Mouse (Mus musculus): ENCODE measurements around the gene Rad51b. TPM values are rescaled to one million over a fixed set of nuclear protein-coding genes. Genes with fewer than 3 reads are reported as not detected.

Gene Rad51b
- polyA plus RNA-seq, 1 experiment from 2014 or later, result 9.0 TPM

DNA sequence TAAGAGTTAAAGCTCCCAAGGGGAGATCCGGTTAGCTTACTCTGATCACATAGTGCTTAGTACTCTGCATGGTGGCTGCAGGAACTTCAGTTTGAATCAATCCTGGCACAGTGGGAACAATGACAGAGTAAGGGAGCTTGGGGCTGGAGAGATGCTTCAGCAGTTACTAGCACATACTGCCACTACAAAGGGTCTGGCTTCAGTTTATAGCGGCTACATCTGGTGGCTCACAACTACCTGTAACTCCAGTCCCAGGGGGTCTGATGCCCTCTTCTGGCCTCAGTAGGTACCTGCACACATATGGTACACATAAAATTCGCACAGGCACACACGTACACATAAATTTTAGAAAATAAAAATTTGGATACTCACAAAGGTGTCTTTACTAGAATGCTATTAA lies 555.5 kb downstream of the Rad51b start:
- Histone ChIP-seq H3K4me1 (peaks cover 72% of the 10 kb centered on the region), H3K9ac (no peak overlapping the region), H3K36me3 (no peaks in the 10 kb centered on the region), H3K4me2 (no peak overlapping the region), H3K27ac (no peak overlapping the region), H3K4me3 (no peak overlapping the region), H3K27me3 (no peaks in the 10 kb centered on the region), H3K9me3 (no peaks in the 10 kb centered on the region)
- no peak for ATAC-seq (ENCODE audit: borderline replicate concordance, extremely low read depth, low FRiP score, low TSS enrichment)
- WGBS, result 95% methylated on average over 4 of the region's 4 CpGs

- WGBS, result 44% methylated on average over 5 of the region's 5 CpGs
- Histone ChIP-seq H3K27ac (peak overlapping the region; percentile 80), H3K9ac (no peak overlapping the region), H3K4me3 (no peak overlapping the region), H3K27me3 (no peaks in the 10 kb centered on the region), H3K4me1 (peaks cover 76% of the 10 kb centered on the region), H3K9me3 (no peaks in the 10 kb centered on the region), H3K36me3 (no peaks in the 10 kb centered on the region), H3K4me2 (no peak overlapping the region)
- ATAC-seq (ENCODE audit: borderline replicate concordance, extremely low read depth, low FRiP score, low TSS enrichment), result peak; percentile 50; the same call in 1 of the 2 replicates
Measured at GRCm38 (mm10) chr12:79853901-79854490, 556.9 kb downstream of the Rad51b start.

DNA sequence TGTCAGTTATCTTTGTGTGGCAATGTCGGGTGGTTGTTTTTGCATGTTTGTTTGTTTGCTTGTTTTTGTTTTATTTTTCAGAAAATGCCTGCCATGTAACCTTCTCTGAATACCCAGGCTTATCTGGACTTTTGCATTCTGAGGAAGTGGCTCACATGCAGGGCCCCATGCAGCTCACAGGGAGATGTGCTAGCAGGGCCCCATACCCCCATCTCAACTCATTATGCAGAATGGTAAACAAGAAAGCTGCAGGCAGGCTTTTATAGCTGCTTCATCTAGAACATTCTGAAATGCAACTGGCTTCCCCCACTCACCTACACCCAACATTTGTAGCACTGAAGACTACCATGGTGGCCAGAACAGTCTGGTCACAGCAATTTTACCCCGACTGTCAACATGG lies 557.4 kb downstream of the Rad51b start:
- Histone ChIP-seq H3K27me3 (no peaks in the 10 kb centered on the region), H3K9me3 (no peaks in the 10 kb centered on the region), H3K36me3 (no peaks in the 10 kb centered on the region), H3K4me1 (peaks cover 75% of the 10 kb centered on the region), H3K4me3 (no peak overlapping the region), H3K9ac (no peak overlapping the region), H3K27ac (peak overlapping the region; percentile 80), H3K4me2 (no peak overlapping the region)
- WGBS, result 71% methylated on average over 2 of the region's 2 CpGs
- no peak for ATAC-seq (ENCODE audit: borderline replicate concordance, extremely low read depth, low FRiP score, low TSS enrichment)

GRCm38 (mm10) chr12:79856116-79856909 lies 559.2 kb downstream of the Rad51b start:
- WGBS, result 42% methylated on average over 11 of the region's 11 CpGs
- H3K36me3 ChIP-seq, result no peaks in the 10 kb centered on the region
- H3K4me3 ChIP-seq, result no peak overlapping the region
- no peaks in the 10 kb centered on the region for H3K9me3 ChIP-seq
- H3K27ac ChIP-seq, result peak overlapping the region; percentile 92
- H3K27me3 ChIP-seq, result no peaks in the 10 kb centered on the region
- ATAC-seq (ENCODE audit: borderline replicate concordance, extremely low read depth, low FRiP score, low TSS enrichment), result peak; percentile 58
- no peak overlapping the region for H3K9ac ChIP-seq
- H3K4me1 ChIP-seq, result peaks cover 76% of the 10 kb centered on the region
- no peak overlapping the region for H3K4me2 ChIP-seq

DNA sequence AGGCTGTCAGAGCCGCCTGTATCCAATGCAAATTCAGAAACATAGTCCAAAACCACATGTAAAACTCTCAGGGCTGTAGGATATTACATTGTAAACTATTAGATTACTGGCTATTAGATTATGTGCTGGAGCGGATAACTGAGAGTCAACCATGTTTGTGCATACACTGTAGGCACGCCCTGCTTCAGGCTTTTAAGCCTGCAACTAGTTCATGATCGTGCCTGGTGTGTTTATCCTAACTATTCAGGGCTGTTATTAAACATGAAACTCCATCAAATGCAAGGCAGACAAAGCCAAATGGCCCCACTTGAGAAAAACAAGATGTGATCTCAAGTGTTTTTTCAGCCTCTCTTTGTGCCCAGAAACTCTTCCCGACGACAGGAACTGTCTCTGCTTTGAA lies 560.6 kb downstream of the Rad51b start:
- no peak overlapping the region for H3K9ac ChIP-seq
- H3K9me3 ChIP-seq, result no peaks in the 10 kb centered on the region
- no peak overlapping the region for H3K4me3 ChIP-seq
- no peak for ATAC-seq (ENCODE audit: borderline replicate concordance, extremely low read depth, low FRiP score, low TSS enrichment)
- peaks cover 70% of the 10 kb centered on the region for H3K4me1 ChIP-seq
- peak overlapping the region; percentile 92 for H3K27ac ChIP-seq
- H3K27me3 ChIP-seq, result no peaks in the 10 kb centered on the region
- H3K4me2 ChIP-seq, result no peak overlapping the region
- WGBS, result 46% methylated on average over 6 of the region's 6 CpGs
- H3K36me3 ChIP-seq, result no peaks in the 10 kb centered on the region

DNA sequence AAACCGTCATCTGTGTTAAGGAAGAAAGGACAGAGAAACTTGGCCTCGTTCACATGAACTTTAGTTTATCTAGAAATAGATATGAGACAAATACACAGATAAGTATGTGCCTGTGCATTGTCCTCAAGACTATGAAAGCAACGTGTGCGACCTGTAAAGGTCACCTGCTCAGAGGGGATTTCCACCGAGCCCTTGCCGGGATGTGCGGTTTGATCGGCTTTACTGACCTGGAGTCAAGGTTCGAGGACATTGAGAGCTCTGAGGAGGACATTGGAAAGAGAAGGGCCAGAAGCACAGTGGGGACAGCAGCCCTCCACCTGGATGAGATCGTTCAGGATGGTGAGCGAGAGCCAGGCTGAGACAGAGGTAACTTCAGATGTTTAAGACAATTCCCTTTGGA lies 561.3 kb downstream of the Rad51b start:
- no peaks in the 10 kb centered on the region for H3K36me3 ChIP-seq
- no peak overlapping the region for H3K9ac ChIP-seq
- ATAC-seq (ENCODE audit: borderline replicate concordance, extremely low read depth, low FRiP score, low TSS enrichment), result no peak
- H3K4me3 ChIP-seq, result no peak overlapping the region
- peak overlapping the region; percentile 92 for H3K27ac ChIP-seq
- H3K27me3 ChIP-seq, result no peaks in the 10 kb centered on the region
- H3K4me2 ChIP-seq, result no peak overlapping the region
- peaks cover 70% of the 10 kb centered on the region for H3K4me1 ChIP-seq
- H3K9me3 ChIP-seq, result no peaks in the 10 kb centered on the region
- WGBS, result 54% methylated on average over 11 of the region's 11 CpGs

DNA sequence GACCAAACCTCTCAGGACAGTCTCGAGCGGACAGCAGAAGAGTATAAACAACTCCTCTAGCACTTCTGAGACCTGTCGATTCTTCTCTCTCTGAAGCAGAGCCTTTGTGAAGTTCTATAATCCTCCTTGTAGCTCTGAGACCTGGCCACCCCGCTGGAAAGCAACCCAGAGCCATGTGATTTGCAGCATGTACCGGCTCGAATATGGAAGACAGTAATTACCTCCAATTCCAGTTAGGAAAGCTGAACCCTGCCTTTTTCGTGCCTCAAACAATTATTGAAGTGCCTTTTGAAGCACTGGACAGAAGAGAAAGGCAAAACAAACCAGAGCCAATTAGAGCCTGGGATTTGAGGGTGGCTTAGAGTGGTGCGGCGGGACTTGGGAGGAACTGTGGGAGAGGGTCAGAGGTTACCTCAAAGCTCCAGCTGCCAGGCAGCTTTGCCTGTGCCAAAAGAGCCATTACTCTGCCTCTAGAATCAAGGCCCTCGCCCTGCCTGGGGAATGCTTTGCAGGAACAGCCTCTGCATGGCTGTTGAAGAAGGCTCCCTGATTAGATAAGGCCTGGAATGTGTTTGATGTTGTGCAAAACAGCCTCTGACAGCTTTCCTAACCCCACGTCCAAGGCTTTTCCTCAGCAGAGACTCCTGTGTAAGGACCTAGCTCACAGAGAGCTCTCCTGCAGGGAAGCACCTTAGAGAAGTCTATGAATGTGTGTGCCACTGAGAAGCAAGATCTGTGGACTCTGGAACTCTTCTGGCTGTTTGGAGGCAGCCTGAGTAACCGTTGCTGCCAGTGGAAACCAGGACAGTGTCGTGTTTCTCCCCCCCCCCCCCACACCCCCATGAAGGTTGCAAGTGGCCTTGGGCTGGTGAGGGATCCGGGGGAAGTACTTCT lies 562.5 kb downstream of the Rad51b start:
- Histone ChIP-seq H3K4me2 (no peak overlapping the region), H3K9ac (peak overlapping the region; percentile 10; the same call in 1 of the 2 replicates), H3K27ac (peak overlapping the region; percentile 92), H3K4me3 (no peak overlapping the region), H3K9me3 (no peaks in the 10 kb centered on the region), H3K4me1 (peaks cover 69% of the 10 kb centered on the region), H3K36me3 (no peaks in the 10 kb centered on the region), H3K27me3 (no peaks in the 10 kb centered on the region)
- 11% methylated on average over 14 of the region's 14 CpGs for WGBS
- peak; percentile 77 for ATAC-seq (ENCODE audit: borderline replicate concordance, extremely low read depth, low FRiP score, low TSS enrichment)

DNA sequence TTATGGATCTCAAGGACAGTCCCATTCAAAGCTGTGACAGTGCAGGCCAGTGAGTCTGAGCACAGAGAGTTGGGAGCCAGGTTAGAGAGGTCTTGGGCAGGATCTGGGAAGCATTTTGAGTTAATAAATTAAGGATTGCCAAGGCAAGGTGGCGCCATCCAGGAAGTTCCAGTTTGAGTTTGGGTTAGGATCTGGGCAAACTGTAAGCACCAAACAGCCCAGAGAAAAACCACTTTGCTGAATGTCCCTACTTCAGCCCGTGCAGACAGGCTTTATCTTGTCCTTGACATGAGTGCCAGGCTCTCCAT lies 563.1 kb downstream of the Rad51b start:
- H3K4me2 ChIP-seq, result no peak overlapping the region
- no peaks in the 10 kb centered on the region for H3K9me3 ChIP-seq
- no peak for ATAC-seq (ENCODE audit: borderline replicate concordance, extremely low read depth, low FRiP score, low TSS enrichment)
- peak overlapping the region; percentile 10; the same call in 1 of the 2 replicates for H3K9ac ChIP-seq
- no peaks in the 10 kb centered on the region for H3K27me3 ChIP-seq
- peaks cover 69% of the 10 kb centered on the region for H3K4me1 ChIP-seq
- no peaks in the 10 kb centered on the region for H3K36me3 ChIP-seq
- WGBS, result 40% methylated on average over 2 of the region's 2 CpGs
- H3K4me3 ChIP-seq, result no peak overlapping the region
- H3K27ac ChIP-seq, result peak overlapping the region; percentile 92

Other genes starting within 250 kb of the Rad51b start
- gene Pigh, start 207.6 kb upstream of the Rad51b start, polyA plus RNA-seq (2015; fragmentation: Nextera tagmentation; extraction: Ambion mirVana), result 23.9 and 28.6 TPM in 2 replicates
- 4.7 and 5.0 TPM in 2 replicates for gene Arg2, start 166.5 kb upstream of the Rad51b start, polyA plus RNA-seq (2015; fragmentation: Nextera tagmentation; extraction: Ambion mirVana)
- gene Vti1b, start 124.6 kb upstream of the Rad51b start, polyA plus RNA-seq (2015; fragmentation: Nextera tagmentation; extraction: Ambion mirVana), result 87.5 and 90.0 TPM in 2 replicates
- 23.2 and 24.1 TPM in 2 replicates for gene Rdh11, start 105.0 kb upstream of the Rad51b start, polyA plus RNA-seq (2015; fragmentation: Nextera tagmentation; extraction: Ambion mirVana)
- 1.7 and 1.8 TPM in 2 replicates for gene Rdh12, start 88.4 kb upstream of the Rad51b start, polyA plus RNA-seq (2015; fragmentation: Nextera tagmentation; extraction: Ambion mirVana)
- gene Zfyve26, start 978 bp upstream of the Rad51b start, polyA plus RNA-seq (2015; fragmentation: Nextera tagmentation; extraction: Ambion mirVana), result 10.9 and 12.3 TPM in 2 replicates